Mouse (Mus musculus): ENCODE data around the gene Cc2d2a.

The Cc2d2a gene

GRCm38 (mm10) chr5:43728375-43729165 is 66.4 kb downstream of the Cc2d2a start:
- DNase-seq (ENCODE audit: low spot score in 2 of 2), result no peak

GRCm38 (mm10) chr5:43732381-43732780 is 70.2 kb downstream of the Cc2d2a start:
- DNase-seq (ENCODE audit: low spot score in 2 of 2), result no peak

- no peak for DNase-seq (ENCODE audit: low spot score in 2 of 2)
Measured at GRCm38 (mm10) chr5:43744187-43744586, 82.0 kb downstream of the Cc2d2a start.

DNA sequence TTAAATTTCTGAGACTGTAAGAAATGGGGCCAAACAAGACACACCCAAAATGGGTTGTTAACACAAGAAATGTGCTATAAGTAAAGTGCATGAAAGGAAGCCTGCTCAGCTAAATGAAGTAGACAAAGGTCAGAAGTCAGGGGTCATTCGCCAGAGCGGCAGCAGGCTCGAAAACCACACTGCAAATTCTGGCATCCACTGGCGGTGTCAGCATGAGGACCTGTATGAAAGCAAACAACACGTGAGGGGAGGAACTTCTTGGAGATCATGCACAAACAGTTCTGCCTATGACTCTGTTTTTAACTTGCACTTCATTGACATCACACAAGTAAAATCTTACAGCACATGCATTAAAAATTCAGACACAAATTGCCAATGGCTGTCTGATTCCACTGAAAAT is 83.0 kb downstream of the Cc2d2a start:
- DNase-seq (ENCODE audit: low spot score in 2 of 2), result no peak

DNA sequence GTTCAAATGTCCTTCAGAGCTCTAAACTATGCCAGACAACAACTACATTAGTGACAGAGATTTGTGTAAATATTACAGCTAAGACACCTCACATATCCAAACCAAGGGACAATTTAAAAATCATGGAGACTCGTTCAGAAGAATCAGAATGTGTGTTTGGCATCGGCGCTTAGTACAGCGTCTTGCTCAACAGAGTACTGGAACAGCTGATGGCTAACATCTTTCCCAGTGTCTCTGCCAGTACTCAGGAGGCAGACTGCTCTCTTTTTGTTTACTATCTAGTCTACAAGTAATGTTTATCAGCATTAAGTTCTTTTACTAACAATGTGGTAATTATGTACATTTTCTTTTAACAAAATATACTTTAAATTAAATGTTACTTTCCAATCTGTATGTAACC is 85.9 kb downstream of the Cc2d2a start:
- DNase-seq (ENCODE audit: low spot score in 2 of 2), result no peak

- no peak for DNase-seq (ENCODE audit: low spot score in 2 of 2)
Measured at GRCm38 (mm10) chr5:43749092-43749491, 86.9 kb downstream of the Cc2d2a start.

DNA sequence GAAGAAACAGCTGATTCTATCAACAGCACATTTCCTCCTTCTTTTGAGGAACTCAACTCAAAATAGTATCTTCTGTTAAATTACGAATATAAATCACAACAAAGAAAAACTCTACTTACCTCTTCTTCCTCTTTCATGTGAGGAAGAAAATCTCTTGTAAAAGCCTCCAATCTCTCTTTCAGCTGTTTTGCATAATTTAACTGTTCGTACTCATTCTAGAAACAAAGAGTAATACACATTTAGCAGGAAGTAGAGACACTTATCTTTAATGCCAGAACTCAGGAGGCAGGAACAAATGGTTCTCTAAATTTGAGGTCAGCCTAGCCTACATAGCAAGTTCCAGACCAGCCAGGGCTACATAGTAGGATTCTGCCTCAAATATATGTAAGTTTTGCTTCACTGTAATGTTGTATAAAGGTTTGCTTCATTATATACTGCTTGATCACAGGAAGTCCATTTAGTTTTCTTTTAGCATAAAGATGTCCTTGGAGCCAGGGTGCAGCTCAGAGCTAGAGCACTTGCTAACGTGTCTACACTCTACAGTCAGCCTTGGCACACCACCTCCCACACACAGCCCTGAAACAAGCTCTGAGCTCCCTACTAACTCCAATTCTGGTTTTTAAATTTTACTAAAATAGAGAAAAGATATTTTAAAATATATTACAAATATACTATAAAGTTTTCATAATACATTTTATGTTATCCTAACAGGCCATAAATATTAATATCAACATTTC is 108.6 kb downstream of the Cc2d2a start:
- DNase-seq (ENCODE audit: low spot score in 2 of 2), result no peak

GRCm38 (mm10) chr5:43771555-43771954 is 109.4 kb downstream of the Cc2d2a start:
- peak; percentile 11 to 31 for DNase-seq (ENCODE audit: low spot score in 2 of 2)

DNA sequence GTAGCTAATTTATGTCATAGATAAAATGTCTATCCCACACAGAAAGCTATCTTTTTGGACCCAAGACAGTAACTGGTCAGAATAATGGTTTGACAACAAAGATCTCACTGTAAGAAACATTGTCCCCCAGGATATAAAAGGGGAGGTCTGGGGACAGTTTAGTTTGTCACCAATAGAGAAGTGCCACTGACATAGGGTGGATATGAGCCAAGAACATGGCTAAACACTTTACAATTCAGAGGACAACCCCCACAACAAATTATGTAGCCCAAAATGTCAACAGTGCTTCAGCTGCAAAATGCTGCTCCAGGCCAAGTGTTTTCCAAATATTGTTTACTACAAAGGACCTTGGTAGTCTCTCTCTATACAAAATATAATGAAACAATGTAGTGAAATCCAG is 114.3 kb downstream of the Cc2d2a start:
- DNase-seq (ENCODE audit: low spot score in 2 of 2), result no peak

GRCm38 (mm10) chr5:43776993-43777392 is 114.8 kb downstream of the Cc2d2a start:
- no peak for DNase-seq (ENCODE audit: low spot score in 2 of 2)

GRCm38 (mm10) chr5:43778583-43778982 is 116.4 kb downstream of the Cc2d2a start:
- DNase-seq (ENCODE audit: low spot score in 2 of 2), result no peak

DNA sequence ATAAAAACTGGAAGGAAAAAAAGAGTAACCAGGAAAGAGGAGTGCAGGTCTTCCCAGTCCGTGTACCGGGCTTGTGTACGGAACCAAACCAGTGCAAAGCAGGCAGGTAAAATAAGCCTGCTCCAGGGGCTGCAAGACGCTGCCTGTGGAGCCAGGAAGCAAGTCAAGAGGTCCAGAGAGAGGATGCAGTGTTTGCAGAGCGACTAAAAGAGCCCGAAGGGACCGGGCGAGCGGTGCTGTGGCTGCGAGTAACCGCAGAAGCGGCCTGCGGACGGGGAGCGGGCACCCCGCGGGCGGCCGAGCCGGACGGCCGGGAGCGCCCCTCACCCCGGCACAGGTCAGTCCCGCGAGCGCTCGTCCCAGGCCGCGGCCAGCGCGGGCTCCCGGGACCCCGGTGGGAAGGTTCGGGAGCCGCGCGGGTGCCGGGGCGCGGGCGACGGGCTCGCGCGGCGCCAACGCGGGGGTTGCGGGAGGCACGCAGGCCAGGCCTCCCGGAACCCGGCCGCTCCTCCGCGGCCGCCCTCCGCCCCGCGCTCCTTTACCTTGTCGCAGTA is 119.4 kb downstream of the Cc2d2a start:
- peak; percentile 6 to 25 for DNase-seq (ENCODE audit: low spot score in 2 of 2)

- peak; percentile 63 to 76 for DNase-seq (ENCODE audit: low spot score in 2 of 2)
Measured at GRCm38 (mm10) chr5:43781977-43782930, 120.1 kb downstream of the Cc2d2a start.

DNA sequence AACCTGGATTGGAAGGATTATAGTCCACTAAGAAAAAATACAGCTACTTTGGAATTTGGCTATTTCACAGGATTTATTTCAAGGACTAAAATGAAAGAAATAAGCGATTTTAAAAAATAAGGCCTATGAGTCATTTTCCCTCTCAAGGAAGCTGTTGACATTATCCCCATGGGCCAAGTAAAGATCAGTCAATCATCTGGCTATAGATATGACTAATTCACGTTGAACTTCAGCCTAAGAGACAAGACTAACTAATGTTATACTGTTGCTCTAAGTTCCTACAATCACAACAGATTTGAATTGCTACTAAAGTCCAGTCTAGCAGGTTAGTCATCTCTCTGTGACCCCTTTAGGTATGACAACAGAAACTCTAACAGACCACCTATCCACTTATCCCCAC is 121.8 kb downstream of the Cc2d2a start:
- no peak for DNase-seq (ENCODE audit: low spot score in 2 of 2)

- no peak for DNase-seq (ENCODE audit: low spot score in 2 of 2)
Measured at GRCm38 (mm10) chr5:43786607-43787006, 124.5 kb downstream of the Cc2d2a start.

DNA sequence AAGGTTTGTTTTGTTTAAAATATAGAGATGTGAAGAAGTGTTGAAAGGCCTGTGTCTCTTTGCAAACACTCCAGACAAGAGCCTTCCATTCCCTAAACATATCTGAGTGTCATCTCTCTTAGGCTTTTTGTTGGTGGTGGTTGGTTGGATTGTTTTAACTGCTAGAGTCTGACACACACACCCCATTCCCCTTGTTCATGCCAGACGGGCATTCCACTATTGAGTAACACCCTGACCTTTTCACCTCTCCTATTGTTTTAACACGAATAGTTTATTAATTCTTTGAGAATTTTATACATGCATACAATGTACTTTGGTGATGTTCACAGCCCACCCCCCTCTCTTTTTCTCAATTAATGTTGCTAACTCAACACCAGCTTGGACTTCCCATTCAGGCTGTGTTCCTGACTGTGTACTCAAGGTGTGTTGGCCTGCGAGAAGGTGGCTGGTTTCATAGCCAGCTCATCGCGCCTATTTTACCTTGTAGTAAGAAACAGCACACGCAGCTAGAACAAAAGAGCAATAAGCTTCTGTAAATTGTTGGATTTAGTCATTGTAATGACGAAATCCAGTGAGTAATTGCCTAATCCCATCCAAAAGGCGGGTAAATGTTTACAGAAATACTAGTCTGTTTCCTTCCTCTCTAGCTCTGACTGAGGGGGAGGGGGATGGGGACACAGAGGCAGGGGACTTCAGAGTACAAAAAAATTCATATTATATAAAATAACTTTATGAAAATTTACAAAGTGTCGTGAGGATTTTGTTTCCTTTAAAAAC is 126.0 kb downstream of the Cc2d2a start:
- DNase-seq (ENCODE audit: low spot score in 2 of 2), result no peak
